Mouse (Mus musculus) thymus, adult 2 months (tissue): ENCODE measurements around the gene Mdga1.

ENCODE experiments used
- CTCF ChIP-seq: fragments of 200-500 bp; IDR thresholded peaks from 2 replicates; pipeline ENCODE4 v1.5.1; 2012; ENCODE audit warnings: mild to moderate bottlenecking, control low read depth, low read length, moderate library complexity, borderline replicate concordance; ENCODE audit not compliant: control insufficient read depth, poor library complexity, insufficient read depth; ENCODE audit errors: extremely low read depth
- POLR2A ChIP-seq: fragments of 200-500 bp; IDR thresholded peaks from 2 replicates; pipeline ENCODE4 v1.6.1; 2012; ENCODE audit warnings: mild to moderate bottlenecking, low read length, control low read depth, moderate library complexity; ENCODE audit not compliant: control insufficient read depth, poor library complexity, insufficient read depth; ENCODE audit errors: extremely low read depth

DNA sequence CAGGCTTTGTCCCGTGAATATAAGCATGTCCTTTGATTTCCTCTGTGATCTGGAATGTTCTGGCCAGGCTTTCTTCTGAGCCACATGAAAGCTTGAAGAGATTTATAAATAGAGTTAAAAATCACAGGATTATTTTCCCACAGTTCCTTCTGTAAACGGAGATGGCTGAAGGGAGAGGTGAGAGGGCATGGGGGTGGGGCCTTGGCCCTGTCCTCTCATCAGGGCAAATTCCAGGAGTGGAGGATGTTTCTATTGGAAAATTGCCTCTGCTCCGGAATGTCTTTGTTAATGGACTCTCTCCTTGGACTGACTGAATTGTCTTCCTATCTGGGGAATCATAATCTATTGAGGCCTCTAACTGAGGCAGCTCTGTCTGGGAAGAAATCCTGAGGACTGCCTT lies 15.6 kb upstream of the Mdga1 start:
- no peak for TF ChIP-seq CTCF
- no peak for TF ChIP-seq POLR2A
